Mouse (Mus musculus): ENCODE measurements around the gene Nrxn3. TPM values are rescaled to one million over a fixed set of nuclear protein-coding genes. Genes with fewer than 3 reads are reported as not detected.
A peak's percentile ranks its signal among the peaks of the same experiment; 100 is the strongest.

The Nrxn3 gene
- polyA plus RNA-seq, 1 experiment from 2014 or later: 102 TPM

- no peak for ATAC-seq (ENCODE audit: low FRiP score, low TSS enrichment)
Measured at GRCm38 (mm10) chr12:88726755-88727154, 4.1 kb downstream of the Nrxn3 start.

GRCm38 (mm10) chr12:88730720-88731119 lies 8.0 kb downstream of the Nrxn3 start:
- Histone ChIP-seq H3K4me3 (replicated peaks; ENCODE audit: low read depth, low read length) (no peak overlapping the region), H3K27me3 (ENCODE audit: control insufficient read depth, insufficient read depth, low read length) (no peaks in the 10 kb centered on the region), H3K4me2 (ENCODE audit: low read length) (no peak overlapping the region), H3K4me1 (ENCODE audit: control insufficient read depth, insufficient read depth, low read length) (0 out of 2 replicates have a peak, but pooled peaks cover 8% of the 10 kb centered on the region), H3K36me3 (ENCODE audit: control insufficient read depth, insufficient read depth, low read length) (no peaks in the 10 kb centered on the region), H3K9me3 (ENCODE audit: control insufficient read depth, low read length) (no peaks in the 10 kb centered on the region), H3K9ac (replicated peaks; ENCODE audit: low read length) (no peak overlapping the region), H3K27ac (replicated peaks; ENCODE audit: low read depth, low read length) (no peak overlapping the region)
- ATAC-seq (ENCODE audit: low FRiP score, low TSS enrichment): no peak
- whole genome bisulfite sequencing: 56% methylated on average over 2 of the region's 2 CpGs
- no peak for DNase-seq

More at GRCm38 (mm10) chr12:88726755-88727154, 4.1 kb downstream of the Nrxn3 start:
- peak; percentile 40 for DNase-seq
- peak overlapping the region; percentile 60 for H3K9ac ChIP-seq (replicated peaks; ENCODE audit: low read length)
- WGBS: 53% methylated on average over 6 of the region's 6 CpGs
- H3K4me3 ChIP-seq (replicated peaks; ENCODE audit: low read depth, low read length): peak overlapping the region; percentile 49
- peak overlapping the region; percentile 86 for H3K27ac ChIP-seq (replicated peaks; ENCODE audit: low read depth, low read length)
- H3K9me3 ChIP-seq (ENCODE audit: control insufficient read depth, low read length): no peaks in the 10 kb centered on the region
- H3K27me3 ChIP-seq (ENCODE audit: control insufficient read depth, insufficient read depth, low read length): no peaks in the 10 kb centered on the region
- peak overlapping the region; percentile 64 for H3K4me2 ChIP-seq (ENCODE audit: low read length)
- no peaks in the 10 kb centered on the region for H3K36me3 ChIP-seq (ENCODE audit: control insufficient read depth, insufficient read depth, low read length)
- H3K4me1 ChIP-seq (ENCODE audit: control insufficient read depth, insufficient read depth, low read length): peaks cover 8% of the 10 kb centered on the region; the same call in 1 of the 2 replicates

DNA sequence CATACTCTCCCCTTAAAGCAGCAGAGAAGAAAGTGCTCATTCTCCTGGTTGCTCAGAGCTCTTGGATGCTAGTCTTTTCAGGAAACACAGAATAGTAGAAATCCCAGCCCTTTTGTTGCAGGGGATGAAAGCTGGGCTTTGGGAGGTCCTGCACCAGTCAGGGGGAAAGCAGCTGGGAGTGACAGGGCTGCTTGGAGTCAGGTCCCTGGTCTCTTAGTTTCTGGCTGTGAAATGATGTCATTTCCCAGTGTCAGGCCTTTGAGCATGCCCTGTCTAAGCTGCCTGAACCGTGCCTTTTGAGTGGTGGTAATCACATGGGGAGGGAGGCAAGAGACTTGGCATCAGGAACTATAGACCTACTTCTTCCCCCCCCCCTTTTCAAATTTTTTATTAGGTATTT lies 12.4 kb downstream of the Nrxn3 start:
- Histone ChIP-seq H3K9ac (replicated peaks; ENCODE audit: low read length) (no peak overlapping the region), H3K27ac (replicated peaks; ENCODE audit: low read depth, low read length) (no peak overlapping the region), H3K36me3 (ENCODE audit: control insufficient read depth, insufficient read depth, low read length) (no peaks in the 10 kb centered on the region), H3K4me3 (replicated peaks; ENCODE audit: low read depth, low read length) (no peak overlapping the region), H3K4me1 (ENCODE audit: control insufficient read depth, insufficient read depth, low read length) (no peaks in the 10 kb centered on the region), H3K27me3 (ENCODE audit: control insufficient read depth, insufficient read depth, low read length) (no peaks in the 10 kb centered on the region), H3K9me3 (ENCODE audit: control insufficient read depth, low read length) (no peaks in the 10 kb centered on the region), H3K4me2 (ENCODE audit: low read length) (no peak overlapping the region)
- DNase-seq: no peak
- WGBS: 13% methylated on average over 1 of the region's 1 CpGs
- ATAC-seq (ENCODE audit: low FRiP score, low TSS enrichment): no peak

- DNase-seq (no peak), ATAC-seq (ENCODE audit: low FRiP score, low TSS enrichment) (no peak)
- Histone ChIP-seq H3K9me3 (ENCODE audit: control insufficient read depth, low read length) (no peaks in the 10 kb centered on the region), H3K27ac (replicated peaks; ENCODE audit: low read depth, low read length) (no peak overlapping the region), H3K36me3 (ENCODE audit: control insufficient read depth, insufficient read depth, low read length) (no peaks in the 10 kb centered on the region), H3K4me3 (replicated peaks; ENCODE audit: low read depth, low read length) (no peak overlapping the region), H3K4me2 (ENCODE audit: low read length) (no peak overlapping the region), H3K27me3 (ENCODE audit: control insufficient read depth, insufficient read depth, low read length) (no peaks in the 10 kb centered on the region), H3K4me1 (ENCODE audit: control insufficient read depth, insufficient read depth, low read length) (no peaks in the 10 kb centered on the region), H3K9ac (replicated peaks; ENCODE audit: low read length) (no peak overlapping the region)
- 88% methylated on average over 4 of the region's 4 CpGs for WGBS
Measured at GRCm38 (mm10) chr12:88737081-88737480, 14.4 kb downstream of the Nrxn3 start.

DNA sequence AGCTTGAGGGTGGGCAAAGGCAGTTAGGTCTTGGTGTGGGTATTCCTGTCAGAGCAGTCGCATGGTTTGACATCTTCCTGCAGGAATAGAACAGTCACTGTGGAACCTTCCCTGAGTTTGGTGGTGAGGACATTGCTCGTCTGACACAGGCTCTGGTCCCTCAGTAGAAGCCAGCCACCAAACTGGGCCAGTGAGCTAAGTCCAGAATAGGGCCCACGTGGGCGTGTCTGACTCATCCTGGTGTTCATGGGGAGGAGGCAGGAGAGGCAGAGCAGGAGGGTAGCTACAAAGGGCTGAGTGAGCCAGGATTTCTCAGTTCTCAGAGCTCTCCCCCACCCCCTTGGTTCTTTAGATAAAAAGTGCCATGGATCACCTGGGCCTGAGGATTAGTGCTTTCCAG lies 15.9 kb downstream of the Nrxn3 start:
- H3K9ac ChIP-seq (replicated peaks; ENCODE audit: low read length): no peak overlapping the region
- WGBS: 74% methylated on average over 4 of the region's 4 CpGs
- no peak overlapping the region for H3K4me3 ChIP-seq (replicated peaks; ENCODE audit: low read depth, low read length)
- no peaks in the 10 kb centered on the region for H3K9me3 ChIP-seq (ENCODE audit: control insufficient read depth, low read length)
- H3K27me3 ChIP-seq (ENCODE audit: control insufficient read depth, insufficient read depth, low read length): no peaks in the 10 kb centered on the region
- ATAC-seq (ENCODE audit: low FRiP score, low TSS enrichment) (no peak), DNase-seq (no peak)
- H3K27ac ChIP-seq (replicated peaks; ENCODE audit: low read depth, low read length): no peak overlapping the region
- no peaks in the 10 kb centered on the region for H3K36me3 ChIP-seq (ENCODE audit: control insufficient read depth, insufficient read depth, low read length)
- H3K4me1 ChIP-seq (ENCODE audit: control insufficient read depth, insufficient read depth, low read length): no peaks in the 10 kb centered on the region
- no peak overlapping the region for H3K4me2 ChIP-seq (ENCODE audit: low read length)

- H3K4me2 ChIP-seq (ENCODE audit: low read length): no peak overlapping the region
- WGBS: 72% methylated on average over 5 of the region's 5 CpGs
- no peak overlapping the region for H3K27ac ChIP-seq (replicated peaks; ENCODE audit: low read depth, low read length)
- ATAC-seq (ENCODE audit: low FRiP score, low TSS enrichment): no peak
- no peaks in the 10 kb centered on the region for H3K27me3 ChIP-seq (ENCODE audit: control insufficient read depth, insufficient read depth, low read length)
- DNase-seq: no peak
- no peaks in the 10 kb centered on the region for H3K36me3 ChIP-seq (ENCODE audit: control insufficient read depth, insufficient read depth, low read length)
- H3K4me1 ChIP-seq (ENCODE audit: control insufficient read depth, insufficient read depth, low read length): no peaks in the 10 kb centered on the region
- H3K9ac ChIP-seq (replicated peaks; ENCODE audit: low read length): no peak overlapping the region
- H3K4me3 ChIP-seq (replicated peaks; ENCODE audit: low read depth, low read length): no peak overlapping the region
- no peaks in the 10 kb centered on the region for H3K9me3 ChIP-seq (ENCODE audit: control insufficient read depth, low read length)
Measured at GRCm38 (mm10) chr12:88746788-88747187, 24.1 kb downstream of the Nrxn3 start.

DNA sequence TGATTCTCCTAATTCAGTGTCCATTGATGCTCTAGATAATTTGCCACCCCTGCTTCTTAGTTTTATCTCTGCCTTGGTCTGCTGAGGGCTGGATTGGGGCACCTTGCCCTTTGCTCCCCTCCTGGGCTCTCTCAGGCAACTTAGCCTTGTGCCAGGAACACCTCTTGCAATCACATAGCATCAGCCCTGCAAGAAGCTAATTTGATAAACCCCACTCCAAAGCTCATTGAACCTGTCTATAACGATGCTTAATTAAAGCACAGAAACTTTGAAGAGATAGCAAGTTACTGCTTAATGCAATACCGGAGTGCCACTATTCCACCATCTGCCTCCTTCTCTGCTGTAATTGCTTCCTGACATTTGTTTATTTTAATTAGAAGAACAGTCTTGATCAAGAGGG lies 42.1 kb downstream of the Nrxn3 start:
- no peak overlapping the region for H3K4me3 ChIP-seq (replicated peaks; ENCODE audit: low read depth, low read length)
- 92% methylated on average over 2 of the region's 2 CpGs for whole genome bisulfite sequencing
- ATAC-seq (ENCODE audit: low FRiP score, low TSS enrichment): no peak
- H3K9ac ChIP-seq (replicated peaks; ENCODE audit: low read length): no peak overlapping the region
- H3K9me3 ChIP-seq (ENCODE audit: control insufficient read depth, low read length): no peaks in the 10 kb centered on the region
- no peaks in the 10 kb centered on the region for H3K27me3 ChIP-seq (ENCODE audit: control insufficient read depth, insufficient read depth, low read length)
- no peaks in the 10 kb centered on the region for H3K4me1 ChIP-seq (ENCODE audit: control insufficient read depth, insufficient read depth, low read length)
- no peak overlapping the region for H3K4me2 ChIP-seq (ENCODE audit: low read length)
- no peak overlapping the region for H3K27ac ChIP-seq (replicated peaks; ENCODE audit: low read depth, low read length)
- no peaks in the 10 kb centered on the region for H3K36me3 ChIP-seq (ENCODE audit: control insufficient read depth, insufficient read depth, low read length)
- DNase-seq: no peak

DNA sequence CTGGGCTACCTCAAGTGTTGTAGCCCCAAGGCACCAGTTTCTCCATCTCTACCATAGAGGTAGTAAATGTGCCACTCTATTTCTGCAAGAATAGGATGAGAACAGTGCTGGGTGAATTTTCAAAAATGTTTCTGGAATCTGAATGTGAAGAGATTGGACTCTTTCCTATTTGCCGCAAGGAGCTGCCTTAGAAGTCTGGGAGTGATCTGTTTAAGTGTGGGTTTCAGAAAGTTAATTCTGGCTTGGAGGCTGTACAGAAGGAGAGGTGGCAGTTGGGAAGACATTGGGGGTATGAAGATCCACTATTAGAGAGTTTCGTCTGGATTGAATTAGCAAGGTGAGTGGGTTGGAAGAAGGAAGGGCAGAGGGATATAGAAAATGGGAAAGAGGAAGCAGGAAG lies 52.0 kb downstream of the Nrxn3 start:
- ATAC-seq (ENCODE audit: low FRiP score, low TSS enrichment) (no peak), DNase-seq (no peak)
- no peaks in the 10 kb centered on the region for H3K9me3 ChIP-seq (ENCODE audit: control insufficient read depth, low read length)
- H3K9ac ChIP-seq (replicated peaks; ENCODE audit: low read length): no peak overlapping the region
- H3K27ac ChIP-seq (replicated peaks; ENCODE audit: low read depth, low read length): no peak overlapping the region
- no peak overlapping the region for H3K4me2 ChIP-seq (ENCODE audit: low read length)
- no peaks in the 10 kb centered on the region for H3K27me3 ChIP-seq (ENCODE audit: control insufficient read depth, insufficient read depth, low read length)
- WGBS: 98% methylated on average over 2 of the region's 2 CpGs
- H3K4me1 ChIP-seq (ENCODE audit: control insufficient read depth, insufficient read depth, low read length): no peaks in the 10 kb centered on the region
- H3K4me3 ChIP-seq (replicated peaks; ENCODE audit: low read depth, low read length): no peak overlapping the region
- no peaks in the 10 kb centered on the region for H3K36me3 ChIP-seq (ENCODE audit: control insufficient read depth, insufficient read depth, low read length)

DNA sequence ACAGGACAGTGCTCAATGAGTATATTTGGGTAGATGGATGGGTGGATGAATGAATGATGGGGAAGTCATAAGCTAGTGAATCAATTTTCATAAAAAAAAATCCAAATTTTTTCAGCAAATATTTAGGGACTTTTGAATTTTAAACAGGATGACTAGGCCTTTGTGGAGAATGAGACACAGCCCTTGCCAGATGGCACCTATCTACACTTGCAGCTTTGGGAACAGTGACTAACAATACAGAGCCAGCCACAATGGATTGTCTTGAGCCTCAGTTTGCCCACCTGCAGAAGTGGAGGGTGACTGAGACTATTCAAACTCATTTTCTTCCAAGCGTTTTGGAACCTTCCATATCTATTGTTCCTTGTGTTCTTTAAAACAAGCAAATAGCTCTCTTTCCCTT lies 55.4 kb downstream of the Nrxn3 start:
- 84% methylated on average over 1 of the region's 1 CpGs for WGBS
- H3K4me3 ChIP-seq (replicated peaks; ENCODE audit: low read depth, low read length): no peak overlapping the region

More for the DNA sequence above, 55.4 kb downstream of the Nrxn3 start:
- Histone ChIP-seq H3K9me3 (ENCODE audit: control insufficient read depth, low read length) (no peaks in the 10 kb centered on the region), H3K27me3 (ENCODE audit: control insufficient read depth, insufficient read depth, low read length) (no peaks in the 10 kb centered on the region), H3K27ac (replicated peaks; ENCODE audit: low read depth, low read length) (no peak overlapping the region), H3K9ac (replicated peaks; ENCODE audit: low read length) (no peak overlapping the region), H3K36me3 (ENCODE audit: control insufficient read depth, insufficient read depth, low read length) (no peaks in the 10 kb centered on the region), H3K4me1 (ENCODE audit: control insufficient read depth, insufficient read depth, low read length) (no peaks in the 10 kb centered on the region), H3K4me2 (ENCODE audit: low read length) (no peak overlapping the region)
- DNase-seq (no peak), ATAC-seq (ENCODE audit: low FRiP score, low TSS enrichment) (no peak)

Data from midbrain, embryonic 14.5 days (tissue).